Comparison of ENCODE assay signal across 10 mouse cellular contexts in genomic region chr14:60993506-60993905, GRCm38 (mm10). TPM values are rescaled to one million over a fixed set of nuclear protein-coding genes. Genes with fewer than 3 reads are reported as not detected.
A peak's percentile ranks its signal among the peaks of the same experiment; 100 is the strongest.
DNase-seq lines count a peak whose midpoint lies in the region; ATAC-seq and TF ChIP-seq lines count a peak whose summit lies in the region.
"Had no signal": no experiment of that assay in that cellular context is flagged by ENCODE, and none has a peak within 500 bp of the region (broad histone marks: within the 10 kb centered on the region; RNA-seq: fewer than 3 reads in every experiment).

No protein-coding gene starts in this region.

- no peak for TF ChIP-seq CTCF in kidney, postnatal 0 days (IDR thresholded peaks at IDR 0.05; ENCODE audit: low read depth)
- no peak for TF ChIP-seq CTCF in kidney, adult 2 months (conservative IDR thresholded peaks at IDR 0.05; ENCODE audit: insufficient read depth, insufficient read length, low read depth, low read length)
- no peak for TF ChIP-seq CTCF in intestine, postnatal 0 days (IDR thresholded peaks at IDR 0.05; ENCODE audit: low read depth)

- H3K27me3 ChIP-seq in kidney, postnatal 0 days (ENCODE audit: insufficient read depth, low read length): no peaks in the 10 kb centered on the region
- no peaks in the 10 kb centered on the region for H3K27me3 ChIP-seq in kidney, adult 2 months (replicated peaks; ENCODE audit: control insufficient read depth, insufficient read depth, low read length)
- H3K27me3 ChIP-seq in intestine, postnatal 0 days (replicated peaks; ENCODE audit: control insufficient read depth, insufficient read depth, low read length): no peaks in the 10 kb centered on the region
- no peaks in the 10 kb centered on the region for H3K27me3 ChIP-seq in myocyte (ENCODE audit: control insufficient read depth, insufficient read depth, insufficient read length)

- H3K4me3 ChIP-seq in kidney, postnatal 0 days (replicated peaks; ENCODE audit: low read depth, low read length): no peak overlapping the region
- no peak overlapping the region for H3K4me3 ChIP-seq in kidney, adult 2 months (ENCODE audit: insufficient read depth, low read depth, low read length)
- no peak overlapping the region for H3K4me3 ChIP-seq in intestine, postnatal 0 days (ENCODE audit: low read depth, low read length)
- no peak overlapping the region for H3K4me3 ChIP-seq in myocyte
- H3K4me3 ChIP-seq: erythroblast, embryonic 14.5 days had no signal

- no peak overlapping the region for H3K4me2 ChIP-seq in kidney, postnatal 0 days (ENCODE audit: low read length)
- peak overlapping the region; percentile 3; the same call in 1 of the 2 replicates for H3K4me2 ChIP-seq in intestine, postnatal 0 days (replicated peaks; ENCODE audit: low read depth)
- H3K4me2 ChIP-seq in myocyte (ENCODE audit: low read depth): peak overlapping the region; percentile 76
- H3K4me2 ChIP-seq: hindbrain, embryonic 14.5 days had no signal

- DNase-seq in kidney, postnatal 0 days (ENCODE audit: low spot score): peak; percentile 22
- no peak for DNase-seq in kidney, adult 2 months
- peak; percentile 40 to 50 for DNase-seq in adrenal gland, postnatal 36 days
- DNase-seq in gastrocnemius, adult 8-10 months (ENCODE audit: low spot score in 2 of 2): no peak
- DNase-seq in Muller cell, postnatal 12 days (ENCODE audit: inconsistent ontology term): no peak
- DNase-seq: cerebellum, adult 2 months had no signal

- WGBS in kidney, postnatal 0 days: 49% methylated on average over 10 of the region's 10 CpGs
- 72% methylated on average over 10 of the region's 10 CpGs for WGBS in kidney, adult 2 months
- WGBS in intestine, postnatal 0 days: 25% methylated on average over 10 of the region's 10 CpGs

- no peaks in the 10 kb centered on the region for H3K4me1 ChIP-seq in kidney, postnatal 0 days (replicated peaks; ENCODE audit: insufficient read depth, low read length)
- H3K4me1 ChIP-seq in kidney, adult 2 months (ENCODE audit: control insufficient read depth, insufficient read depth, low read length): no peaks in the 10 kb centered on the region
- H3K4me1 ChIP-seq in intestine, postnatal 0 days (replicated peaks; ENCODE audit: control insufficient read depth, insufficient read depth, low read length): peaks cover 5% of the 10 kb centered on the region; the same call in 1 of the 2 replicates

- H3K36me3 ChIP-seq in kidney, postnatal 0 days (ENCODE audit: insufficient read depth, low read length): no peaks in the 10 kb centered on the region
- no peaks in the 10 kb centered on the region for H3K36me3 ChIP-seq in kidney, adult 2 months (ENCODE audit: control insufficient read depth, insufficient read depth, low read length)
- H3K36me3 ChIP-seq in intestine, postnatal 0 days (ENCODE audit: control insufficient read depth, insufficient read depth): no peaks in the 10 kb centered on the region
- H3K36me3 ChIP-seq in myocyte (ENCODE audit: control insufficient read depth, insufficient read depth): no peaks in the 10 kb centered on the region

- H3K79me2 ChIP-seq in myocyte (ENCODE audit: control insufficient read depth, insufficient read depth): no peaks in the 10 kb centered on the region

- no peak overlapping the region for H3K27ac ChIP-seq in kidney, postnatal 0 days
- no peak overlapping the region for H3K27ac ChIP-seq in kidney, adult 2 months (ENCODE audit: insufficient read depth, low read depth, low read length)
- H3K27ac ChIP-seq in intestine, postnatal 0 days (ENCODE audit: low read depth, low read length): no peak overlapping the region
- H3K27ac ChIP-seq: hindbrain, embryonic 14.5 days had no signal

- no peak for TF ChIP-seq POLR2A in kidney, adult 2 months (IDR thresholded peaks at IDR 0.05; ENCODE audit: low read depth, low read length)
- no peak for TF ChIP-seq POLR2A in myocyte (IDR thresholded peaks at IDR 0.05; ENCODE audit: insufficient read length, low read depth)

- no peak for ATAC-seq in kidney, postnatal 0 days (replicated peaks; ENCODE audit: low FRiP score, low read depth)
- ATAC-seq in intestine, postnatal 0 days: no peak

- H3K9ac ChIP-seq in kidney, postnatal 0 days (ENCODE audit: low read depth, low read length): no peak overlapping the region
- H3K9ac ChIP-seq in intestine, postnatal 0 days (ENCODE audit: low read depth, low read length): no peak overlapping the region
- H3K9ac ChIP-seq: hindbrain, embryonic 14.5 days had no signal

- H3K9me3 ChIP-seq in kidney, postnatal 0 days (replicated peaks; ENCODE audit: low read length): no peaks in the 10 kb centered on the region
- no peaks in the 10 kb centered on the region for H3K9me3 ChIP-seq in intestine, postnatal 0 days (ENCODE audit: control insufficient read depth)

- H3ac ChIP-seq in myocyte (ENCODE audit: control insufficient read depth, insufficient read length): no peak overlapping the region

TF ChIP-seq in myocyte, 11 proteins besides CTCF, POLR2A, EP300 and RAD21:
- TF ChIP-seq USF1 (IDR thresholded peaks at IDR 0.05; ENCODE audit: low read depth) (peak; percentile 95), E2F4 (IDR thresholded peaks at IDR 0.05; ENCODE audit: insufficient read depth) (no peak)
TF ChIP-seq in myocyte: peak in this region for 1.

RNA-seq across cellular contexts. Expression of gene Tnfrsf19, which starts 52.8 kb away (rescaled TPM):
- polyA plus RNA-seq in kidney, postnatal 0 days (2015; fragmentation: Nextera tagmentation; extraction: Ambion mirVana): 13.8 and 14.3 TPM in 2 replicates
- polyA plus RNA-seq in kidney, adult 2 months (2012; rRNA removed): 2.6 and 2.7 TPM in 2 replicates
- 10 to 100 TPM; 48.1 to 71.4 TPM for total RNA-seq in adrenal gland, postnatal 36 days (2021)
- polyA plus RNA-seq in intestine, postnatal 0 days (2015; fragmentation: Nextera tagmentation; extraction: Ambion mirVana): 4.7 and 6.1 TPM in 2 replicates
- polyA plus RNA-seq in myocyte (2012; fragmentation: generic; extraction: Trizol): 0.80 TPM
- 1 to 10 TPM; 4.0 to 8.4 (median 7.3) TPM for total RNA-seq in gastrocnemius, adult 8-10 months (2022)
- polyA plus RNA-seq: erythroblast, embryonic 14.5 days had no signal

Comparison
In these comparisons a context has a peak if more than half of its experiments do, and no peak if none do; other contexts are left out.
1. DNase-seq: peak in kidney, postnatal 0 days (single experiment) and adrenal gland, postnatal 36 days (2 of 2); none in kidney, adult 2 months (single experiment), gastrocnemius, adult 8-10 months (0 of 2) and Muller cell, postnatal 12 days (single experiment).